Mouse (Mus musculus) embryonic fibroblast, embryonic 13.5 days (primary cell): ENCODE data around the gene Foxr1.

Experiments used
- CTCF ChIP-seq: IDR thresholded peaks from 2 replicates; pipeline ENCODE4 v1.5.1; 2011; ENCODE audit warnings: mild to moderate bottlenecking, control low read depth, low read length, moderate library complexity, borderline replicate concordance; ENCODE audit not compliant: insufficient read depth
- POLR2A ChIP-seq: IDR thresholded peaks from 2 replicates; pipeline ENCODE4 v1.6.1; 2011; ENCODE audit warnings: low read depth, mild to moderate bottlenecking, control low read depth, low read length, moderate library complexity

DNA sequence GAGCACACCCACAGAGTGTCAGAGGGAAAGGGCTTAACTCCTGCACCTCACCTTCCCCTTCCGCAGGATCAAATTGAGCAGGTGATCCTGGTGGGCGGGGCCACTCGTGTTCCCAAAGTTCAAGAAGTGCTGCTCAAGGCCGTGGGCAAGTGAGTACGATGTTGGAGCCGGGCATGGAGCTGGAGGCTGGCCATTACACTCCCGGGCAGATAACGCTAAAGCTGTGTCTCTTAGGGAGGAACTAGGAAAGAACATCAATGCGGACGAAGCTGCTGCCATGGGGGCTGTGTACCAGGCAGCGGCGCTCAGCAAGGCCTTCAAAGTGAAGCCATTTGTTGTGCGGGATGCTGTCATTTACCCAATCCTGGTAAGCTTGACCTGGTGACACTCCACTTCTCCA lies 56.3 kb downstream of the Foxr1 start:
- TF ChIP-seq CTCF, result no peak
- TF ChIP-seq POLR2A, result no peak
